ENCODE assay signal across 9 mouse cellular contexts in genomic region chr1:189661856-189662255, GRCm38 (mm10). TPM values are rescaled to one million over a fixed set of nuclear protein-coding genes. Genes with fewer than 3 reads are reported as not detected.
DNase-seq lines count a peak whose midpoint lies in the region; ATAC-seq and TF ChIP-seq lines count a peak whose summit lies in the region.
"Had no signal": no experiment of that assay in that cellular context is flagged by ENCODE, and none has a peak within 500 bp of the region (broad histone marks: within the 10 kb centered on the region; RNA-seq: fewer than 3 reads in every experiment).

No protein-coding gene starts in this region.

- no peak overlapping the region for H3K27ac ChIP-seq in kidney, embryonic 15.5 days
- H3K27ac ChIP-seq: lung, embryonic 15.5 days had no signal

- H3K4me3 ChIP-seq in kidney, embryonic 15.5 days (replicated peaks) = no peak overlapping the region
- H3K4me3 ChIP-seq in E14TG2a.4 (replicated peaks; ENCODE audit: low read length) = no peak overlapping the region
- H3K4me3 ChIP-seq: erythroblast, embryonic 14.5 days; lung, embryonic 15.5 days had no signal

- no peak overlapping the region for H3K4me2 ChIP-seq in kidney, embryonic 15.5 days
- H3K4me2 ChIP-seq: lung, embryonic 15.5 days had no signal

- no peak overlapping the region for H3K9ac ChIP-seq in kidney, embryonic 15.5 days
- H3K9ac ChIP-seq: lung, embryonic 15.5 days had no signal

- DNase-seq in kidney, adult 8-10 months = peak; percentile 19 to 27
- DNase-seq in B cell, adult 2 months = peak; percentile 48 to 58
- DNase-seq in cerebellum, postnatal 25 days = peak; percentile 25 to 66
- DNase-seq in left cerebral cortex, postnatal 4 days = peak; percentile 38
- DNase-seq in spleen, adult 12 weeks (ENCODE audit: low spot score) = no peak

- H3K27me3 ChIP-seq in kidney, embryonic 15.5 days = no peaks in the 10 kb centered on the region
- H3K27me3 ChIP-seq in E14TG2a.4 (ENCODE audit: insufficient read depth, low read length) = no peaks in the 10 kb centered on the region
- H3K27me3 ChIP-seq: lung, embryonic 15.5 days had no signal

- peak; percentile 33; the same call in 1 of the 2 replicates for TF ChIP-seq CTCF in E14TG2a.4 (conservative IDR thresholded peaks at IDR 0.05; ENCODE audit: low read length)

- ATAC-seq in kidney, embryonic 15.5 days (replicated peaks; ENCODE audit: low FRiP score) = no peak

- no peaks in the 10 kb centered on the region for H3K4me1 ChIP-seq in kidney, embryonic 15.5 days
- H3K4me1 ChIP-seq in E14TG2a.4 (replicated peaks; ENCODE audit: low read depth, low read length) = peaks cover 22% of the 10 kb centered on the region
- H3K4me1 ChIP-seq: lung, embryonic 15.5 days had no signal

- intact Hi-C loops in left cerebral cortex, postnatal 4 days (cut with DNase I) = no loop called here

- H3K9me3 ChIP-seq in kidney, embryonic 15.5 days (replicated peaks) = no peaks in the 10 kb centered on the region
- H3K9me3 ChIP-seq in E14TG2a.4 (ENCODE audit: low read length) = no peaks in the 10 kb centered on the region
- H3K9me3 ChIP-seq: lung, embryonic 15.5 days had no signal

- H3K36me3 ChIP-seq in kidney, embryonic 15.5 days = peaks cover 72% of the 10 kb centered on the region
- peaks cover 91% of the 10 kb centered on the region for H3K36me3 ChIP-seq in E14TG2a.4 (ENCODE audit: insufficient read depth, low read length)

RNA-seq across cellular contexts. Expression of gene Cenpf, which starts 26.0 kb away (rescaled TPM):
- 80.6 and 92.5 TPM in 2 replicates for polyA plus RNA-seq in kidney, embryonic 15.5 days (2015; fragmentation: Nextera tagmentation; extraction: Ambion mirVana)
- 1 to 10 TPM; 7.2 to 8.1 TPM for total RNA-seq in left cerebral cortex, postnatal 4 days (2021)
